Mouse (Mus musculus): ENCODE measurements around the gene Gspt1. TPM values are rescaled to one million over a fixed set of nuclear protein-coding genes. Genes with fewer than 3 reads are reported as not detected.

Gspt1 gene
- polyA plus RNA-seq, 1 experiment from 2014 or later = 61.9 TPM

DNA sequence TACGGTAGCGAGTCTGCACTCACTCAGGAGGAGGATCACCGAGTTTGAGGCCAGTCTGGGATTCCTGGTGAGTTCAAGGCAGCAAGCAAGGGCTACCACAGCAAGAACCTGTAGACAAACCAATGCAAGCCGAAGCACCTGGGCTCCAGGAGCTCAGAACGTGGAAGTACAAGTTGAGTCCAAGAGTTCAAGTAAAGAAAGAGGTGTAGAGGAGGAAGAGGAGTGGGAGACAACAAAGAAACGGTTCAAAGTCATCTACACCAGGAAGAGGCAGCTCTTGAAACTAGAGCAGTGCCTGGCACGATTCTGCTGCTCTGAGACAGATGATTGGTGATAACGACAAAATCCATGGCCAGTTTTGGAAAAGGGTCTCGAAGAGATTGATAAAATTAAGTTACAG, 8.4 kb downstream of the Gspt1 start:
- no peaks in the 10 kb centered on the region for H3K36me3 ChIP-seq (ENCODE audit: control insufficient read depth, insufficient read depth, low read length)
- no peak for ATAC-seq
- no peak overlapping the region for H3K4me3 ChIP-seq (ENCODE audit: low read depth, low read length)
- no peaks in the 10 kb centered on the region for H3K27me3 ChIP-seq (replicated peaks; ENCODE audit: control insufficient read depth, insufficient read depth, low read length)
- H3K9ac ChIP-seq (ENCODE audit: low read length) = no peak overlapping the region
- no peaks in the 10 kb centered on the region for H3K4me1 ChIP-seq (ENCODE audit: control insufficient read depth, insufficient read depth, low read length)
- H3K4me2 ChIP-seq (ENCODE audit: low read length) = no peak overlapping the region
- WGBS = 86% methylated on average over 9 of the region's 9 CpGs
- DNase-seq (ENCODE audit: low spot score) = no peak
- H3K27ac ChIP-seq (ENCODE audit: low read depth, low read length) = no peak overlapping the region
- no peaks in the 10 kb centered on the region for H3K9me3 ChIP-seq (replicated peaks; ENCODE audit: control insufficient read depth, low read length)

- Histone ChIP-seq H3K36me3 (ENCODE audit: control insufficient read depth, insufficient read depth, low read length) (peaks cover 11% of the 10 kb centered on the region), H3K9me3 (replicated peaks; ENCODE audit: control insufficient read depth, low read length) (no peaks in the 10 kb centered on the region), H3K4me2 (ENCODE audit: low read length) (no peak overlapping the region), H3K27ac (ENCODE audit: low read depth, low read length) (no peak overlapping the region), H3K4me1 (ENCODE audit: control insufficient read depth, insufficient read depth, low read length) (no peaks in the 10 kb centered on the region), H3K9ac (ENCODE audit: low read length) (no peak overlapping the region), H3K4me3 (ENCODE audit: low read depth, low read length) (no peak overlapping the region), H3K27me3 (replicated peaks; ENCODE audit: control insufficient read depth, insufficient read depth, low read length) (no peaks in the 10 kb centered on the region)
- WGBS = 93% methylated on average over 1 of the region's 1 CpGs
- DNase-seq (ENCODE audit: low spot score) = no peak
- ATAC-seq = no peak
Measured at GRCm38 (mm10) chr16:11242401-11242800, 11.7 kb downstream of the Gspt1 start.

- ATAC-seq (no peak), DNase-seq (ENCODE audit: low spot score) (no peak)
- WGBS = 84% methylated on average over 3 of the region's 3 CpGs
- Histone ChIP-seq H3K9me3 (replicated peaks; ENCODE audit: control insufficient read depth, low read length) (no peaks in the 10 kb centered on the region), H3K9ac (ENCODE audit: low read length) (no peak overlapping the region), H3K4me3 (ENCODE audit: low read depth, low read length) (no peak overlapping the region), H3K4me2 (ENCODE audit: low read length) (no peak overlapping the region), H3K27me3 (replicated peaks; ENCODE audit: control insufficient read depth, insufficient read depth, low read length) (no peaks in the 10 kb centered on the region), H3K36me3 (ENCODE audit: control insufficient read depth, insufficient read depth, low read length) (peaks cover 67% of the 10 kb centered on the region), H3K27ac (ENCODE audit: low read depth, low read length) (no peak overlapping the region), H3K4me1 (ENCODE audit: control insufficient read depth, insufficient read depth, low read length) (no peaks in the 10 kb centered on the region)
Measured at GRCm38 (mm10) chr16:11217801-11218200, 36.3 kb downstream of the Gspt1 start.

DNA sequence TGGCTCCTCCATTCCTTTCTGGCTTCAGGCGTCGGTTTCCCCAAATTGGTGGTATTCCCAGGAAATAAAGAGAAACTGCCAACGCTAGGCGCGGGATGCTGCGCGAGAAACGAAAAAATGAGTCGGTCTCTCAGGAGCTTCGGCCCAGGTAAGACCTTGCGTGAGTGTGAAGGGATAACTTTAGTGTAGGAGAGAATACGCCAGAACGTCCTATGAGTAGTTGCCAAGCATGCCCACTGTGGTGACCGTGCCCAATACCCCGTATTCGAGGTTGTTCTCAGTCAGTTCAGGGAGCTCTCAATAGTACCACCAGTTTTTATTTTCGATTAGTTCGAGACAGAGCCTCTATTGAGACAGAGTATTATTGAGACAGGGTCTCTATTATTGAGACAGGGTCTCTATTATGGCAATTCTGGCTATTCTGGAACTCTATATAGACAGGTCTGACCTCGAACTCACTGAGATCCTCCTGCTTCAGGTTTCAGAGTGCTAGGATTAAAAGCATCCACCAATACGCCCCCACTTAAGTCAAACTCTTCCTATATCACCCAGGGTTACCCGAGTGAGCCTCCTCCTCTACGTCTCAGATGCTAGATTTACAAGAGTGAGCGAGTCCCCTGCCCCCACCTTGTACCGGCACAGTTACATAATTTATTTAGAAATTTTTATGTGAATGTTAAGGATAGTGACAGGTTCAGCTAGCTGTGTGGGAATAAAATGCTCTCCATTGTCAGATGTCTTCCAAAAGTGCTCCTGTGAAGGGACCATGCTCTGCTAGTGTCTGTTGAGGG, 50.3 kb downstream of the Gspt1 start:
- H3K9me3 ChIP-seq (replicated peaks; ENCODE audit: control insufficient read depth, low read length) = no peaks in the 10 kb centered on the region
- peaks cover 38% of the 10 kb centered on the region for H3K36me3 ChIP-seq (ENCODE audit: control insufficient read depth, insufficient read depth, low read length)
- H3K4me1 ChIP-seq (ENCODE audit: control insufficient read depth, insufficient read depth, low read length) = peaks cover 16% of the 10 kb centered on the region
- peak overlapping the region; percentile 89 for H3K9ac ChIP-seq (ENCODE audit: low read length)
- H3K4me3 ChIP-seq (ENCODE audit: low read depth, low read length) = peak overlapping the region; percentile 89
- no peak for DNase-seq (ENCODE audit: low spot score)
- peak overlapping the region; percentile 97 for H3K4me2 ChIP-seq (ENCODE audit: low read length)
- 9% methylated on average over 24 of the region's 24 CpGs for WGBS
- H3K27ac ChIP-seq (ENCODE audit: low read depth, low read length) = peak overlapping the region; percentile 65
- H3K27me3 ChIP-seq (replicated peaks; ENCODE audit: control insufficient read depth, insufficient read depth, low read length) = no peaks in the 10 kb centered on the region
- peak; percentile 51 for ATAC-seq

- H3K9ac ChIP-seq (ENCODE audit: low read length) = peak within 1 kb of the TSS; percentile 89
- ATAC-seq (peak; percentile 99), DNase-seq (ENCODE audit: low spot score) (peak; percentile 98)
- no peaks in the 10 kb centered on the region for H3K27me3 ChIP-seq (replicated peaks; ENCODE audit: control insufficient read depth, insufficient read depth, low read length)
- H3K9me3 ChIP-seq (replicated peaks; ENCODE audit: control insufficient read depth, low read length) = no peaks in the 10 kb centered on the region
- H3K4me3 ChIP-seq (ENCODE audit: low read depth, low read length) = peak within 1 kb of the TSS; percentile 89
- H3K36me3 ChIP-seq (ENCODE audit: control insufficient read depth, insufficient read depth, low read length) = peaks cover 40% of the 10 kb centered on the region
- under 1% methylated on average over 68 of the region's 68 CpGs for WGBS
- peaks cover 16% of the 10 kb centered on the region for H3K4me1 ChIP-seq (ENCODE audit: control insufficient read depth, insufficient read depth, low read length)
- H3K4me2 ChIP-seq (ENCODE audit: low read length) = peak within 1 kb of the TSS; percentile 97
- peak within 1 kb of the TSS; percentile 65 for H3K27ac ChIP-seq (ENCODE audit: low read depth, low read length)
Measured at GRCm38 (mm10) chr16:11202571-11203554, 51.3 kb downstream of the Gspt1 start, which contains the start of gene Rsl1d1. Gene Rsl1d1, minus strand, starts transcription at chr16:11203331.

DNA sequence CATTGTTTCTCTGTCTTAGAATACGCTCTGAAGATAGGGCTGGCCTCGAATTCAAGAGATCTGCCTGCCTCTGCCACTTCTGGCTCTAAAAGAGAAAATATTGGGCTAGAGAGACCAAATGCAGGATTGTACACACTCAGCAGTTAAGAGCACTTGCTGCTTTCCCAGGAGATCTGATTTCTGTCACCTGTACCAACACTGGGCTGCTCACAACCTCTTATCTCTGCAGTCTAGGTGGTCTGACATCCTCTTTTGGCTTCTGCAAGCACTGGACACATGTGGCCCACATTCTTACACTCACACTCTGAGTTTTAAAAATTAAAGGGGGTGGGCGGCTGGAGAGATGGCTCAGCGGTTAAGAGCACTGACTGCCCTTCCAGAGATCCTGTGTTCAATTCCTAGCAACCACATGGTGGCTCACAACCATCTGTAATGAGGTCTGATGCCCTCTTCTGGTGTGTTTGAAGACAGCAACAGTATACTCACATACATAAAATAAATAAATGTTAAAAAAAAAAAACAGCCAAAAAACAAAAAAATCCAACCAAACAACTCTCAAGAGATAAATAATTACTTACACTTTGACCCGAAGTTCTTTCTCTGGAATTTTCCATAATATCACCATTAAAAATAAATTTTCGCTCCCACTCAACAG, 52.3 kb downstream of the Gspt1 start:
- Histone ChIP-seq H3K27me3 (replicated peaks; ENCODE audit: control insufficient read depth, insufficient read depth, low read length) (no peaks in the 10 kb centered on the region), H3K36me3 (ENCODE audit: control insufficient read depth, insufficient read depth, low read length) (peaks cover 46% of the 10 kb centered on the region), H3K4me2 (ENCODE audit: low read length) (peak overlapping the region; percentile 97), H3K27ac (ENCODE audit: low read depth, low read length) (no peak overlapping the region), H3K9me3 (replicated peaks; ENCODE audit: control insufficient read depth, low read length) (no peaks in the 10 kb centered on the region), H3K4me1 (ENCODE audit: control insufficient read depth, insufficient read depth, low read length) (peaks cover 16% of the 10 kb centered on the region), H3K4me3 (ENCODE audit: low read depth, low read length) (peak overlapping the region; percentile 89), H3K9ac (ENCODE audit: low read length) (peak overlapping the region; percentile 89)
- WGBS = 70% methylated on average over 6 of the region's 6 CpGs
- no peak for ATAC-seq
- no peak for DNase-seq (ENCODE audit: low spot score)

GRCm38 (mm10) chr16:11200247-11200646, 53.9 kb downstream of the Gspt1 start:
- Histone ChIP-seq H3K27ac (ENCODE audit: low read depth, low read length) (no peak overlapping the region), H3K4me3 (ENCODE audit: low read depth, low read length) (no peak overlapping the region), H3K27me3 (replicated peaks; ENCODE audit: control insufficient read depth, insufficient read depth, low read length) (no peaks in the 10 kb centered on the region), H3K36me3 (ENCODE audit: control insufficient read depth, insufficient read depth, low read length) (peaks cover 61% of the 10 kb centered on the region), H3K9me3 (replicated peaks; ENCODE audit: control insufficient read depth, low read length) (no peaks in the 10 kb centered on the region), H3K4me2 (ENCODE audit: low read length) (no peak overlapping the region), H3K4me1 (ENCODE audit: control insufficient read depth, insufficient read depth, low read length) (peaks cover 16% of the 10 kb centered on the region), H3K9ac (ENCODE audit: low read length) (no peak overlapping the region)
- 87% methylated on average over 3 of the region's 3 CpGs for WGBS
- DNase-seq (ENCODE audit: low spot score) (no peak), ATAC-seq (no peak)

DNA sequence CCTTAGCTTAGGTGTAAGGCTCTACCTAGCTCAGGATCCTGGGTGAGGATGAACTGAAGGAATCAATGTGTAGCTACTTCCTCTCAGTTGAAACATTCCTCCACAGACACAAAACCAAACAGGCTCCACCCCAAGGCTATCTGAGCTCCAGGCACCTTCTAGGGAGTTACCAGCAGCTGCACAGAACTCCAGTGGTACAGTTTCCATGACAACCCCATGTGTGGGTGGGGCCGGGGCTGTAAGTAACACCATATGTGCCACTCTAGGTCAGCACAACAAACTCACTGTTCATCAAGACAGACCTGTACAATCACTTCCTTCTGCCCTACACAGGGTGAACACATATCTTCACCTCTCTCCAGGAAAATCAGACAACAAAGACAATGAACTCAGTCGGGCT, 55.7 kb downstream of the Gspt1 start:
- no peak overlapping the region for H3K4me2 ChIP-seq (ENCODE audit: low read length)
- H3K27me3 ChIP-seq (replicated peaks; ENCODE audit: control insufficient read depth, insufficient read depth, low read length) = no peaks in the 10 kb centered on the region
- H3K36me3 ChIP-seq (ENCODE audit: control insufficient read depth, insufficient read depth, low read length) = peaks cover 79% of the 10 kb centered on the region
- ATAC-seq (no peak), DNase-seq (ENCODE audit: low spot score) (no peak)
- H3K4me3 ChIP-seq (ENCODE audit: low read depth, low read length) = no peak overlapping the region
- H3K4me1 ChIP-seq (ENCODE audit: control insufficient read depth, insufficient read depth, low read length) = peaks cover 4% of the 10 kb centered on the region; the same call in 1 of the 2 replicates
- no peak overlapping the region for H3K27ac ChIP-seq (ENCODE audit: low read depth, low read length)
- 78% methylated on average over 2 of the region's 2 CpGs for WGBS
- H3K9me3 ChIP-seq (replicated peaks; ENCODE audit: control insufficient read depth, low read length) = no peaks in the 10 kb centered on the region
- no peak overlapping the region for H3K9ac ChIP-seq (ENCODE audit: low read length)
